Mouse (Mus musculus) thymus, adult 2 months (tissue): ENCODE data around the gene Pdxk.
A peak's percentile ranks its signal among the peaks of the same experiment; 100 is the strongest.

Experiments used
- CTCF ChIP-seq: fragments of 200-500 bp; IDR thresholded peaks from 2 replicates; pipeline ENCODE4 v1.5.1; 2012; ENCODE audit warnings: mild to moderate bottlenecking, control low read depth, low read length, moderate library complexity, borderline replicate concordance; ENCODE audit not compliant: control insufficient read depth, poor library complexity, insufficient read depth; ENCODE audit errors: extremely low read depth
- POLR2A ChIP-seq: fragments of 200-500 bp; IDR thresholded peaks from 2 replicates; pipeline ENCODE4 v1.6.1; 2012; ENCODE audit warnings: mild to moderate bottlenecking, low read length, control low read depth, moderate library complexity; ENCODE audit not compliant: control insufficient read depth, poor library complexity, insufficient read depth; ENCODE audit errors: extremely low read depth

DNA sequence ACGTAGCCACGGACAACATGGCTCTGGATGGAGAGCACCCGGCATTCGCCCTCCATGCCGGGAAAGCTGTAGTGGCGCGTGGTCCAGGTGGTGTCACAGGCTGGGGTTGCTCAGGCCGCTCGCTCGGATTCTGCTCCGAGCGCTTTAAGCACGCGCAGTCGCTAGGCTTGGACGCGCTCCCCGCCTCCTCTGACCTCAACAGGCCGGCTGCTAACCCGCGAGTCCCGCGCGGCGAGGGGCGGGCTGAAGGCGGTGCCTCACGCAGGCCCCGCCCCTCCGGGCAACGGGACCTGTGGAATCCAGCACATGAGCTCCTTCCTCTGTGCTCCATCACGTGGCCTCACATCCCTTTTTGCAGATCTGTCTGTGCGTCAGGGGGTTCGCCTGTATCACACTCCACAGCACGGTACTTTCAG is at the start of gene Pdxk:
- TF ChIP-seq CTCF = no peak
- peak; percentile 17; the same call in 1 of the 2 replicates for TF ChIP-seq POLR2A
